Mouse (Mus musculus): ENCODE measurements around the gene Nalcn. TPM values are rescaled to one million over a fixed set of nuclear protein-coding genes. Genes with fewer than 3 reads are reported as not detected.

Nalcn gene
- polyA plus RNA-seq, 1 experiment from 2014 or later, result 14.1 TPM

DNA sequence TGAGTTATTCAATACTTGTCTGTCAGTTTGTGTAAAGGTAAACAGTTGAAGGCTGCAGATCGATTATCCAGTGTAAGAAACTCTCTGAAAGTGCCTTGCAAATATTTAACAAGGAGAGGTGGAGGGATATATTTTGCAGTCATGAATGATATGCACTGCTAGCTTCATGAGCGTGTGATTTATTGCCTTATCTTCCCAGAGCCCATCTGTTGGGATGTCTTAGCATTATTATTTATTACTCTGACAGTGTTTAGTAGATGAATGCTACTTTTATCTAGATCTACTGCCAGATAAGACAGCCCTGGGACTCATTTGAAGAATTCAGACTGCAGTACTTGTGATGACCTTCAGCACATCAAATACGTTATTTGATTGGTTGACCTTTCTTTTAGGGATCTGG, 31.7 kb downstream of the Nalcn start:
- Histone ChIP-seq H3K27ac (ENCODE audit: low read depth, low read length) (no peak overlapping the region), H3K9me3 (ENCODE audit: control insufficient read depth, low read length) (no peaks in the 10 kb centered on the region), H3K27me3 (replicated peaks; ENCODE audit: control insufficient read depth, insufficient read depth, low read length) (no peaks in the 10 kb centered on the region), H3K9ac (ENCODE audit: low read depth, low read length) (no peak overlapping the region), H3K36me3 (ENCODE audit: control insufficient read depth, insufficient read depth, low read length) (no peaks in the 10 kb centered on the region), H3K4me3 (ENCODE audit: low read length) (no peak overlapping the region), H3K4me1 (ENCODE audit: control insufficient read depth, insufficient read depth, low read depth, low read length) (no peaks in the 10 kb centered on the region), H3K4me2 (ENCODE audit: low read length) (no peak overlapping the region)
- ATAC-seq, result no peak
- 74% methylated on average over 3 of the region's 3 CpGs for WGBS

DNA sequence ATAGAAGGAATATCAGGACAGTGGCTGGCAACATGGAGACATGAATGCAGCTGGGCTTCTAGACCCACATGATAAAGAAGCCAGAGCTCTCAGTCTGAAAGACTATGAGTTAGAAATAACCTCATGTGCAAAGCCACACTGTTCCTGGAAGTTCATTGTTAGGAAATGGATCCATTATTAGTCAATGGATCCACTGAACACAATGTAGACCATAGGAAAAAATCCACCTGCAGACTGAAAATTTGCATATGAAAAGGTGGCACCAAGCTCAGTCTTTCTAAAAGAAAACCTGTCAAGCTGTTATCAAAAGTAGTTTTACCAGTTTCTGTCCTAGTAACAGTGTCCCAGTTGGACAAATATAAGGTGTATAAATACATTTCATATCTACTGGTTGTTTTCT, 39.5 kb downstream of the Nalcn start:
- Histone ChIP-seq H3K4me1 (ENCODE audit: control insufficient read depth, insufficient read depth, low read depth, low read length) (no peaks in the 10 kb centered on the region), H3K36me3 (ENCODE audit: control insufficient read depth, insufficient read depth, low read length) (no peaks in the 10 kb centered on the region)
- no peak for ATAC-seq

DNA sequence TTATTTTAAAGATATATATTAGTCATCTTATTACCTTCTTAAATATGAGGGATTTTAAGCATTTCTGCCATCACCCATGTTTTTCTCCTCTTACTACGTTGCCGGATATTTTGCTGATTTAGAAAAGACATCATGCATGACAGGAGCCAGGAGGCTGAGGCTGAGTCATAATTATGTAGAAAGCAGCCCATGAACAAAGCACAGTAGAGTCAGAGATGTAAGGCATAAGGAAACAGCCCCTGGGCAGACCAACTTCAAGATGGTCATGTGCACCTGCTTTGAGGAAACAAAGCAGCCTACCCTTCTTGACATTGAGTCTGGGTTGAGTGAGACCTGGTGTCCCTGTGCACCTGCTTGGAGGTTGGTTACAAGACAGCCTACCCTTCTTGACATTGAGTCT, 44.5 kb downstream of the Nalcn start:
- ATAC-seq, result no peak
- Histone ChIP-seq H3K27ac (ENCODE audit: low read depth, low read length) (no peak overlapping the region), H3K4me3 (ENCODE audit: low read length) (no peak overlapping the region), H3K9ac (ENCODE audit: low read depth, low read length) (no peak overlapping the region), H3K27me3 (replicated peaks; ENCODE audit: control insufficient read depth, insufficient read depth, low read length) (no peaks in the 10 kb centered on the region), H3K36me3 (ENCODE audit: control insufficient read depth, insufficient read depth, low read length) (no peaks in the 10 kb centered on the region), H3K4me2 (ENCODE audit: low read length) (no peak overlapping the region), H3K4me1 (ENCODE audit: control insufficient read depth, insufficient read depth, low read depth, low read length) (no peaks in the 10 kb centered on the region), H3K9me3 (ENCODE audit: control insufficient read depth, low read length) (no peaks in the 10 kb centered on the region)
- WGBS, result 72% methylated on average over 2 of the region's 2 CpGs

More for the DNA sequence above, 39.5 kb downstream of the Nalcn start:
- Histone ChIP-seq H3K9ac (ENCODE audit: low read depth, low read length) (no peak overlapping the region), H3K27ac (ENCODE audit: low read depth, low read length) (no peak overlapping the region), H3K4me3 (ENCODE audit: low read length) (no peak overlapping the region), H3K4me2 (ENCODE audit: low read length) (no peak overlapping the region), H3K27me3 (replicated peaks; ENCODE audit: control insufficient read depth, insufficient read depth, low read length) (no peaks in the 10 kb centered on the region), H3K9me3 (ENCODE audit: control insufficient read depth, low read length) (no peaks in the 10 kb centered on the region)

DNA sequence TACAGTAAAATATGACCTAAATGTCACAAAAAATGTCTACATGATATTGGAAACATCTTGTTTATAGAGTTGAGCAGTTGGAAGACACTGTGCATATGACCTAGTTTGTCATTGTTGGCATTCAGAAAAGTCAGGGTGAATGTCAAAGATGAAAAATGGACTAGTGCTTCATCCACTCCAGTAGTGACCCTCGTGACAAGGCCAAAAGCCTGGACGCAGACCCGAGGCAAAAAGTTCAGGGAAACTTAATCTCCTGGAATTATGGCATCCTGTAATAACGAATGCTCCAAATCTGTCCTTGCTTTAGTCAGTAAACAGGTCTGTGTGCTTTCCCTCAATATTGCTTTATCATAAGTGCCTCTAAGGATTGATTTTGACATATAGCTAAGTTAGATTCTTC, 51.6 kb downstream of the Nalcn start:
- no peak overlapping the region for H3K9ac ChIP-seq (ENCODE audit: low read depth, low read length)
- H3K4me3 ChIP-seq (ENCODE audit: low read length), result no peak overlapping the region
- H3K9me3 ChIP-seq (ENCODE audit: control insufficient read depth, low read length), result no peaks in the 10 kb centered on the region
- H3K27ac ChIP-seq (ENCODE audit: low read depth, low read length), result no peak overlapping the region
- ATAC-seq, result no peak
- H3K4me1 ChIP-seq (ENCODE audit: control insufficient read depth, insufficient read depth, low read depth, low read length), result no peaks in the 10 kb centered on the region
- no peaks in the 10 kb centered on the region for H3K27me3 ChIP-seq (replicated peaks; ENCODE audit: control insufficient read depth, insufficient read depth, low read length)
- 88% methylated on average over 4 of the region's 4 CpGs for WGBS
- no peaks in the 10 kb centered on the region for H3K36me3 ChIP-seq (ENCODE audit: control insufficient read depth, insufficient read depth, low read length)
- no peak overlapping the region for H3K4me2 ChIP-seq (ENCODE audit: low read length)

DNA sequence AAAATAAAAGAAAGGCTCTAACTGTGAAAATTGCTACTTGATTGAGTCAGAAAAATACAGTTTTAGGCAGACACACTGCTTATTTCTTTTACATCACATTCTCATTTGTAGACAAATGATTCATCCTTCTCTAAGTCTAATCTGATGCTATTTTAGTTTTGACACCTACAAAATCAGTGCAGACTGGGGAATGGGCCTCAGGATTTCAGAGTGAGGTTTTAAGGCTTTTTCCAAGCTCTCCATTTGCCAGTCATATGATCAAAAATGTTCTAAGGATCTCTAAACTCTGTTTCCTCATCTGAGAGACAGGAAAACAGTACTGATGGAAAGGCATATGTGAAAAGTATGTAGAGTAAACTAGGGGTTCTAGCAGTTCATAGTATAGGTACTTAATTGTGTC, 52.0 kb downstream of the Nalcn start:
- H3K4me1 ChIP-seq (ENCODE audit: control insufficient read depth, insufficient read depth, low read depth, low read length), result no peaks in the 10 kb centered on the region
- H3K27ac ChIP-seq (ENCODE audit: low read depth, low read length), result no peak overlapping the region
- H3K4me2 ChIP-seq (ENCODE audit: low read length), result no peak overlapping the region
- no peak overlapping the region for H3K4me3 ChIP-seq (ENCODE audit: low read length)
- no peak for ATAC-seq
- H3K9me3 ChIP-seq (ENCODE audit: control insufficient read depth, low read length), result no peaks in the 10 kb centered on the region
- H3K36me3 ChIP-seq (ENCODE audit: control insufficient read depth, insufficient read depth, low read length), result no peaks in the 10 kb centered on the region
- H3K9ac ChIP-seq (ENCODE audit: low read depth, low read length), result no peak overlapping the region
- no peaks in the 10 kb centered on the region for H3K27me3 ChIP-seq (replicated peaks; ENCODE audit: control insufficient read depth, insufficient read depth, low read length)

DNA sequence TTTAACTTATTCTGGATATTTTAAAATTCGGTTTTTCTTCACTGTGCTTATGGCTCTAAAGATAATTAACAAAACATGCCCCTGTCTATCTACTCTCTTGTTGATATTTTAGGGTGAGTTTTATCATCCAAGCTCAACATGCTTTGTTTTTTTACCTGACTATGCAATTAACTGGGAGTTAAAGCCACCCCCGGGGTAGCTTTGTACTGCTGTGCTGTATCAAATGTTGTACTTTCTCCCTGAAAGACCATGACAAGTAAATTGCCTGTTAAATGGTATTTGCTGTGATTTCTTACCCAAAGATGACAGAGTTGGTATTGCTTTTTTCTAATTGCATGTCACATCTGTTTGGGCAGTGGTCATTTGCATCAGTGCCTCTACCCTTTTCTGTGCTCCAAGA, 60.3 kb downstream of the Nalcn start:
- no peak overlapping the region for H3K4me2 ChIP-seq (ENCODE audit: low read length)
- ATAC-seq, result no peak
- H3K36me3 ChIP-seq (ENCODE audit: control insufficient read depth, insufficient read depth, low read length), result no peaks in the 10 kb centered on the region
- no peaks in the 10 kb centered on the region for H3K9me3 ChIP-seq (ENCODE audit: control insufficient read depth, low read length)
- no peaks in the 10 kb centered on the region for H3K27me3 ChIP-seq (replicated peaks; ENCODE audit: control insufficient read depth, insufficient read depth, low read length)
- no peak overlapping the region for H3K27ac ChIP-seq (ENCODE audit: low read depth, low read length)
- 81% methylated on average over 2 of the region's 2 CpGs for WGBS
- no peak overlapping the region for H3K9ac ChIP-seq (ENCODE audit: low read depth, low read length)
- no peak overlapping the region for H3K4me3 ChIP-seq (ENCODE audit: low read length)
- H3K4me1 ChIP-seq (ENCODE audit: control insufficient read depth, insufficient read depth, low read depth, low read length), result no peaks in the 10 kb centered on the region

DNA sequence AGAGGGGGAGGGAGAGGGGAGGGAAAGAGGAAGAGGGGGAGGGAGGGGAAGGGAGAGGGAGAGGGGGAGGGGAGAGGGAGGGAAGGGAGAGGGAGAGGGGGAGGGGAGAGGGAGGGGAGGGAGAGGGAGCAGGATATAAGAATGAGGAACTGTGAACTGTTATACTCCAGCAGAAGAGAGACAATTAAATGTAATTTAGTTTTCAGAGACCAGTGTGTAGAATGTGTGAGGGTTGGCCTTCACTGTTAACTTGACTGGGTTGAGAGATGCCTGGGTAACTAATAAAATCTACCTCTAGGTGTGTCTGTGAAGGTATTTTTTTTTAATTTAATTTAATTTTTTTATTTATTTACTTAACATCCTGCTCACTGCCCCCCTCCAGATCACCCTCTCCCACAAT, 71.4 kb downstream of the Nalcn start:
- Histone ChIP-seq H3K4me2 (ENCODE audit: low read length) (no peak overlapping the region), H3K27ac (ENCODE audit: low read depth, low read length) (no peak overlapping the region), H3K9ac (ENCODE audit: low read depth, low read length) (no peak overlapping the region), H3K36me3 (ENCODE audit: control insufficient read depth, insufficient read depth, low read length) (no peaks in the 10 kb centered on the region), H3K4me1 (ENCODE audit: control insufficient read depth, insufficient read depth, low read depth, low read length) (no peaks in the 10 kb centered on the region), H3K27me3 (replicated peaks; ENCODE audit: control insufficient read depth, insufficient read depth, low read length) (no peaks in the 10 kb centered on the region), H3K4me3 (ENCODE audit: low read length) (no peak overlapping the region), H3K9me3 (ENCODE audit: control insufficient read depth, low read length) (no peaks in the 10 kb centered on the region)
- no peak for ATAC-seq

DNA sequence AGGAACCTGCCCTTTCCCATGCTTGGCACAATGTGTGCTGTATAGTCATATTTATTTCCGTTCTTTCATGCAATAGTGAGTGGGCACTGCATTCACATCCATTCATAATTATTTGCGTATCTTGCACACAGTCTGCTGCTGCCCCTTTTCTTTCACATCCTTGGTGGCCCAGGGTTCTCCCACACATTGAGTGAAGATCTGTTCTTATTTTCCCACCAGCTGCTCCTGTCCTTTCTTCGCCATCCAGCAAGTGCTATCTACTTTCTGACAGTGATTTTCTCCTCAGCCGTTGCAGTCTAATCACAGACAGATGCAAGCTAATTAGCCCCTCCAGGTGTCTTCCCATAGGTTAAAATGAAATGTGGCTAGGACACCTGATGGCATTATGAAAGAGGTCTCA, 72.0 kb downstream of the Nalcn start:
- no peaks in the 10 kb centered on the region for H3K9me3 ChIP-seq (ENCODE audit: control insufficient read depth, low read length)
- H3K4me3 ChIP-seq (ENCODE audit: low read length), result no peak overlapping the region
- H3K27me3 ChIP-seq (replicated peaks; ENCODE audit: control insufficient read depth, insufficient read depth, low read length), result no peaks in the 10 kb centered on the region
- ATAC-seq, result peak; percentile 56; the same call in 1 of the 2 replicates
- no peak overlapping the region for H3K4me2 ChIP-seq (ENCODE audit: low read length)
- H3K9ac ChIP-seq (ENCODE audit: low read depth, low read length), result no peak overlapping the region
- 55% methylated on average over 4 of the region's 4 CpGs for WGBS
- no peaks in the 10 kb centered on the region for H3K4me1 ChIP-seq (ENCODE audit: control insufficient read depth, insufficient read depth, low read depth, low read length)
- H3K36me3 ChIP-seq (ENCODE audit: control insufficient read depth, insufficient read depth, low read length), result no peaks in the 10 kb centered on the region
- H3K27ac ChIP-seq (ENCODE audit: low read depth, low read length), result no peak overlapping the region

DNA sequence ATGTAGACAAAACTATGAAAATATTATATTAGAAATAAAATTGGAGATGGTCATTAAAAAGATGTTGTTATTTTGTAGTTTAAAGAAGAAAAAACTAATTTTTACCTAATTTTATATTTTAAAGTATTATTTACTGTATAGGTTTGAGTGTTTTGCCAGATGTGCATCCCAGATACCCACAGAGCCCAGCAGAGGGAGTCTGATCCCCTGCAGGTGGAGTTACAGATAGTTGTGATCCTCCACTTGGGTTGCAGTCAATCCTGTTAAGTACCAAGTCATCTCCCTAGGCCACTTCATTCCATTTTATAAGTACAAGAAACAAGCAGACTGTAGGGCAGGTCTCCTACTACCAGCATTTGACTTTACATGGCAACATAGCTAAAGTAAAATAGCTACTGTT, 84.6 kb downstream of the Nalcn start:
- no peaks in the 10 kb centered on the region for H3K27me3 ChIP-seq (replicated peaks; ENCODE audit: control insufficient read depth, insufficient read depth, low read length)
- H3K4me3 ChIP-seq (ENCODE audit: low read length), result no peak overlapping the region
- ATAC-seq, result no peak
- no peak overlapping the region for H3K27ac ChIP-seq (ENCODE audit: low read depth, low read length)
- H3K4me2 ChIP-seq (ENCODE audit: low read length), result no peak overlapping the region
- no peaks in the 10 kb centered on the region for H3K4me1 ChIP-seq (ENCODE audit: control insufficient read depth, insufficient read depth, low read depth, low read length)
- H3K9me3 ChIP-seq (ENCODE audit: control insufficient read depth, low read length), result no peaks in the 10 kb centered on the region
- H3K36me3 ChIP-seq (ENCODE audit: control insufficient read depth, insufficient read depth, low read length), result no peaks in the 10 kb centered on the region
- H3K9ac ChIP-seq (ENCODE audit: low read depth, low read length), result no peak overlapping the region

DNA sequence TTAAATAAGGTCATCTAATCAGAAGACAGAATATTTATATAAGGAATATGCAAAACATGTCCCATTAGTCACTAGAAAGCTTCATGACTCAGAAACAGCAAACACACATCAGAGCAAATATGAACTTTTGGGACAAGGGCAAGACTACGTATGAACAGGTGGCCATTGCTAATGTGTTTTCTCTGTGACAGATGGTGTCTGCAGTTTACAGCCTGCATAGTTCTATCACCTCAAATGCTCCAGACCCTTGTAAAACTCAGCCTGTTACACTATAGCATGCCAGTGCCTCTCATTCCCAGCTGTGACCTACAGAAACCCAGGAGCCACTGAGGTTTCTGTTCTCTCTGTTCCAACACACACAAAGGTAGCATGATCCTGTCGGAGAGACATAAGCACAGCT, 91.3 kb downstream of the Nalcn start:
- Histone ChIP-seq H3K27me3 (replicated peaks; ENCODE audit: control insufficient read depth, insufficient read depth, low read length) (no peaks in the 10 kb centered on the region), H3K4me3 (ENCODE audit: low read length) (no peak overlapping the region), H3K27ac (ENCODE audit: low read depth, low read length) (no peak overlapping the region), H3K4me2 (ENCODE audit: low read length) (no peak overlapping the region), H3K4me1 (ENCODE audit: control insufficient read depth, insufficient read depth, low read depth, low read length) (no peaks in the 10 kb centered on the region), H3K9ac (ENCODE audit: low read depth, low read length) (no peak overlapping the region), H3K36me3 (ENCODE audit: control insufficient read depth, insufficient read depth, low read length) (no peaks in the 10 kb centered on the region), H3K9me3 (ENCODE audit: control insufficient read depth, low read length) (no peaks in the 10 kb centered on the region)
- WGBS, result 73% methylated on average over 2 of the region's 2 CpGs
- ATAC-seq, result no peak
